In the genomic region with DNA sequence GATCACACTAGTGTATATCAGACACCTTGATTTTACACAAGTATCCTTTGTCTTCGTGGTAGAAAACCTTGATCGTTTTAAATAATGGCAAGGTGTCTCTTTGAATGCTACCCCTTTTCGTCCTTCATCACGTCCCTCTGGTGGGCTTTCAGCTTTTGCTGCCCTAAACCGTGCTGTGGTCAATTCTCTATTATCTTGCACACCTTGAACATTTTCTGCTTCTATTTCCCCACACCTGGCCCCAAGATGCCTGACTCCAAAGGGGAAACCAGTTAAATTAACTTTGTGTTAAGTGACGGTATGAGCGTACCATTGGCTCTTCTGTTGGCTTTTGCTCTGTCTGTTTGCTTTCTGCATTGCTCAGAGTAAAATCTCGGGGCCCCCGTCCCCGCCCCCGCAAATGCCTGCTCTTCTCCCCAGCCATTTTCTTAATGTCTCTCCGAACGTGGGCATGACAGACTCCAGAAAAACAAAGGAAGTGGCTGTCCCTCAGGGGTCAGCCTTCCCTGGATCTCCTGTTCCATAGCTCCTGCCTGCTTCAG, we compare ENCODE assay signal across 8 mouse cellular contexts.
A peak's percentile ranks its signal among the peaks of the same experiment; 100 is the strongest.
DNase-seq lines count a peak whose midpoint lies in the region; ATAC-seq and TF ChIP-seq lines count a peak whose summit lies in the region.

No protein-coding gene starts in this region.

- peak overlapping the region; percentile 38; the same call in 1 of the 2 replicates for H3K9ac ChIP-seq in heart, embryonic 15.5 days
- H3K9ac ChIP-seq in liver, embryonic 15.5 days: no peak overlapping the region

- 21% methylated on average over 13 of the region's 13 CpGs for WGBS in heart, embryonic 15.5 days
- WGBS in liver, embryonic 15.5 days (ENCODE audit: insufficient replicate concordance): 25% methylated on average over 13 of the region's 13 CpGs

- H3K4me2 ChIP-seq in heart, embryonic 15.5 days: peak overlapping the region; percentile 54
- peak overlapping the region; percentile 52 for H3K4me2 ChIP-seq in liver, embryonic 15.5 days

- no peak for TF ChIP-seq CTCF in E14TG2a.4 (conservative IDR thresholded peaks at IDR 0.05; ENCODE audit: low read length)

- ATAC-seq in heart, embryonic 15.5 days (replicated peaks; ENCODE audit: insufficient number of reproducible peaks, insufficient read depth, low FRiP score, low read depth): no peak
- no peak for ATAC-seq in liver, embryonic 15.5 days (ENCODE audit: insufficient read depth)

- DNase-seq in embryo, embryonic 10.5 days (ENCODE audit: low spot score): peak; percentile 36
- no peak for DNase-seq in embryo, embryonic 10 days (ENCODE audit: low spot score)
- DNase-seq in adrenal gland, postnatal 14 days: no peak
- DNase-seq in cerebellum, adult 18-20 months: no peak
- no peak for DNase-seq in cerebellum, adult 9-10 months

- peak overlapping the region; percentile 18; the same call in 1 of the 2 replicates for H3K4me3 ChIP-seq in E14TG2a.4 (replicated peaks; ENCODE audit: low read length)
- H3K4me3 ChIP-seq in heart, embryonic 15.5 days: peak overlapping the region; percentile 26
- no peak overlapping the region for H3K4me3 ChIP-seq in liver, embryonic 15.5 days (replicated peaks)

- peaks cover 59% of the 10 kb centered on the region for H3K4me1 ChIP-seq in E14TG2a.4 (replicated peaks; ENCODE audit: low read depth, low read length)
- peaks cover 52% of the 10 kb centered on the region for H3K4me1 ChIP-seq in heart, embryonic 15.5 days (replicated peaks)
- H3K4me1 ChIP-seq in liver, embryonic 15.5 days (replicated peaks): peaks cover 64% of the 10 kb centered on the region

- no peaks in the 10 kb centered on the region for H3K36me3 ChIP-seq in E14TG2a.4 (ENCODE audit: insufficient read depth, low read length)
- no peaks in the 10 kb centered on the region for H3K36me3 ChIP-seq in heart, embryonic 15.5 days
- H3K36me3 ChIP-seq in liver, embryonic 15.5 days (replicated peaks): no peaks in the 10 kb centered on the region

- H3K27me3 ChIP-seq in E14TG2a.4 (ENCODE audit: insufficient read depth, low read length): peaks cover 22% of the 10 kb centered on the region
- H3K27me3 ChIP-seq in heart, embryonic 15.5 days: no peaks in the 10 kb centered on the region
- no peaks in the 10 kb centered on the region; the same call in 1 of the 2 replicates for H3K27me3 ChIP-seq in liver, embryonic 15.5 days

- peak overlapping the region; percentile 77 for H3K27ac ChIP-seq in heart, embryonic 15.5 days
- peak overlapping the region; percentile 41; the same call in 1 of the 2 replicates for H3K27ac ChIP-seq in liver, embryonic 15.5 days (replicated peaks)

- no peaks in the 10 kb centered on the region for H3K9me3 ChIP-seq in E14TG2a.4 (ENCODE audit: low read length)
- no peaks in the 10 kb centered on the region for H3K9me3 ChIP-seq in heart, embryonic 15.5 days (replicated peaks)
- H3K9me3 ChIP-seq in liver, embryonic 15.5 days (replicated peaks): no peaks in the 10 kb centered on the region
